Mouse (Mus musculus) CD4-positive helper T cell, adult 2 months (primary cell): Measurements from ENCODE around the gene Mrps23.

Experiments
- DNase-seq: peaks from one replicate; pipeline ENCODE4 v3.0.0-alpha.2; 2012; ENCODE audit warnings: low read depth, missing footprints, low spot score

Gene Mrps23

GRCm38 (mm10) chr11:88248636-88249035 lies 44.4 kb downstream of the Mrps23 start:
- no peak for DNase-seq

DNA sequence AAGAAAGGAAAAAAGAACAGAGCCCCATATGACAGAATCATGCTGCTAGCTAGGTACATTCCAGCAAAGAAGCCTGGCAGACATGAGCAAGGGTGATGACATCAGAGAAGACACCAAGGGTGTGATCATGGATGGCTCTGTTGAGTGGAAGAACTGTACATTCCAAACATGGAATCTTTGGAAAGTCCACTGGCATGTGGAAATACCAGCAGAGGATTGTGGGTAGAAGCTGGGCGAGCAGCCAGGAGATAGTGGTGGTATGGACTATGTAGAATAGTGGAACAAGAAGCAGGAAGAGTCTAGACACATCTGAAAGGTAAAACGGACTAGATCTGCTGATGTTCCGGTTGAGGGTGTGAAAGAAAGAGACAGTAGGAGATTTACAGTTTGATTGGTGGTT lies 46.4 kb downstream of the Mrps23 start:
- DNase-seq = no peak

- DNase-seq = no peak
Measured at GRCm38 (mm10) chr11:88251295-88251694, 47.1 kb downstream of the Mrps23 start.

DNA sequence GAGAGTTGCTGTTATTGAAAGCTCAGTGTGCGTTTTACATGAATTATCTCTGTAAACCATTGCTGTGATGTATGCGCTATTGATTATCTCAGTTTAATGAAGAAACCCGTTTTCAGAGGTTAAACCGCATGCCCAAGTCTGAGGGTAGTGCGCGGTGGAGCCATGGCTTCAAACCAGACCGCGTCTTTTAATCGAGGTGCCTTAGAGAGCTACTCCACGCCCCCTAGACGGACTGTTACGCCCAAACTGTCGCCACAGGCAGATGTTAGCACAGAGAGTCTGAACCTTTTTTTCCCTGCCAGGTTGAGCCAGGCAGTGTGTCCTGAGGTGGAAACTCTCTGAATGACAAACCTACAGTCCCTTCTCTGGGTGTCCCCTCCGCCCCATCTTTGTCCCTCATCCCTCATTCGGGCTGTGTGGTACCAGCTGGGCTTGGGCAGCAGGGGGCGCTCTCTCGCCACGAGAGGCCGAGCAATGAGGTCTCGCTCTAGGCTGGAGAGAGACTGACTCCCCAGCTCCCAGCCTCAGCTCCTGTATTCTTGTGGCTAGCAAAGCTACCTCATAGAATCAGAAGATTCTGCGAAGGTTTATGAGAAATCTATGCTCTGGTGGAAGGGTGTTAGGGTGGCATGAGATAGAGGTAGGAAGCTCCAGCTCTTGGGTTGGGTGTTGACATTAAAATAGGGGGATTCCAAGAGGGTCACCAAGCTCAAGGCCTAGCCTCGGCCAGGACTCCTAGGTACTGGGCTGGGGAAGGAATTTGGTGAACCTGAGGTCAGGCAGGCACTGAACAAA lies 48.0 kb downstream of the Mrps23 start:
- DNase-seq = peak; percentile 63

DNA sequence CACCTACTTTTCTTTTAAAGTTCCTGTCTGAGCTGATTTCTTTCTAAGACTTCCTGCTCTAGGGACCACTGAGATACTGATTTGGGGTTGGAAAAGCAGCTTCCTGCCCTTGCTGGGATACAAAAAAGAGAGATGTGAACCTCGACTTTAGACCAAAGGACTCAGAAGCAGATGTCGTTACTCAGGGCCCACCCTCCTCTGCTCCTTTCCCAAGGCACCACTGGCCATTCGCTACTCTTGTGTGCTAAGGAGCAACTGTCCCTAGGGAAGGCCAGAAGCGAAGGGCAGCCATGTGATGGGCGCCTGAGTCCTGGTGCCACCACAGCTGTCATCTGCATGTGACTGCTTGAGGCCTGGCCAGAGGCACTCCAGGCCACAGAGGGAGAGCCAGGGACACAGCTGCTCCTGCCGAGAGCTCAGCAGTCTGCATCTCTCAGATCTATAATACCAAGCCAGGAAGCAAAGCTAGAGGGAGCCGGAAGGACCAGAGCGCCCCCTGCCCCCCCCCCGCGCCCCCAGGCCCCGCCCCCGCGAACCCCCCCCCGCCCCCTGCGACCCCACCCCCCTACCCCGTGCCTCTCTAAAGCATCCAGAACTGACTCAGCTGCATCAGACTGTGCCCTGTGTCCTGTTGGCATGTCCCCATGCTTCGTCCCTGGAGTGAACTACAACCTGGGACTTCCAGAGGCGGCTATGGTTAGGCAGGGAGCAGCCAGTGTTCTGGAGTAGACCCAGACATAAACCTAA lies 48.8 kb downstream of the Mrps23 start:
- DNase-seq = peak; percentile 15

GRCm38 (mm10) chr11:88253514-88254167 lies 49.5 kb downstream of the Mrps23 start:
- DNase-seq = no peak

DNA sequence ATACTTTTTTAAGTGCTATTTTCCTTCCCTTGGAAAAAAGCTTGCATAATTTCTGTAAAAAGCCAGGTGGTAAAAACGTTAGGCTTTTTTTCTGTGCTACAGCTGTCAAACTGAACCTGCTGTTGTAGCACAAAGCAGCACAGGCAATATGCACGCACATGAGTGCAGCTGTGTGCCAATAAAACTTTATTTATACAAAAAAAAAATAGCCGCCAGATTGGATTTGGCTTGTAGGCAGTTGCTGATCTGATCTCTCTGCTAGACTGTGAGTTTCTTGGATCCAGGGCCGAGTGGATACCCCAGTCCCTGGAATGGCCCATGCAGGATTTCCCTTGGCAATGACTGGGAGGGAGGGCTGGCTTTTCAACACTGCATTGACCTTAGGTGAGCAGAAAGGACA lies 53.5 kb downstream of the Mrps23 start:
- DNase-seq = no peak

DNA sequence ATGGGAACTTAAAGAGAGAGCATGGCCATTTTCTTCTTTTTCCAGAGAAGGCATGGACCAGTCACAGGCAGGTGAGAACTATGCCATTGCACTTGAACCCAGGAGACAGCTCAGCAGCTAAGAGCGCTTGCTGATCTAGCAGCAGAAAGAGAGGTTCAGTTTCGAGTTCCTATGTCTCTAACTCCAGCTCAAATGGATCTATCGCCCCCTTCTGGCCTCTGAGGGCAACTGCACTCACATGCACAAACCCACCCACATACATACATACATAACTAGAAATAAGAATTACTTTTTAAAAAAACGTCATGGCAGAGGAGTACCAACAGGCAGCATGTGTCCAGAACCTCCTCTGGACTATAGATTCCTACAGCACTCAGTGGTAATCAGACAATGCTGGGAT lies 54.0 kb downstream of the Mrps23 start:
- peak; percentile 16 for DNase-seq

GRCm38 (mm10) chr11:88260463-88260862 lies 56.3 kb downstream of the Mrps23 start:
- DNase-seq = no peak
